Mouse (Mus musculus): ENCODE measurements at regions not wholly inside any gene's neighbourhood (a gene's known extent, or its start where the extent isn't known, plus 50 kb on each side); places are given as distances from the start of the nearest gene placed in this dataset.
A peak's percentile ranks its signal among the peaks of the same experiment; 100 is the strongest.

DNA sequence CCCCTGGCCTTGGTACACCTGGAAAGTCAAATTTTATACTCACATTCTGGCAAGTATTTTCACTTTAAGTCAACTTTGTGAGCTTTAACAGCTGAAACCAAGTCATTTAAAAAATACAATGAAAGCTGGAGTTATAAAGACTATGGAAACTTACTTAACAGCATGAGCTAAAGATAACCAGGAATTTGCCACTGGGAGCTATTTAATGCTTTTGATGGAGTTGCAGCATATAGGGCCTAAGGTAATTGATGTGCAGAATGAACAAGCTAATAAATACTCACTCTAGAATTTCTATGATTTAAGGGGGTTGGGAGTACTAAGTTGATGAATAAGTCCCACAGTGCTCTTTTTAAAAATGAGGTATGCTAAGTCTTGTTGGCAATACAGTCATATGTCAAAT lies 463.5 kb upstream of the Dmac1 start:
- DNase-seq (ENCODE audit: low read depth, low spot score) = no peak

DNA sequence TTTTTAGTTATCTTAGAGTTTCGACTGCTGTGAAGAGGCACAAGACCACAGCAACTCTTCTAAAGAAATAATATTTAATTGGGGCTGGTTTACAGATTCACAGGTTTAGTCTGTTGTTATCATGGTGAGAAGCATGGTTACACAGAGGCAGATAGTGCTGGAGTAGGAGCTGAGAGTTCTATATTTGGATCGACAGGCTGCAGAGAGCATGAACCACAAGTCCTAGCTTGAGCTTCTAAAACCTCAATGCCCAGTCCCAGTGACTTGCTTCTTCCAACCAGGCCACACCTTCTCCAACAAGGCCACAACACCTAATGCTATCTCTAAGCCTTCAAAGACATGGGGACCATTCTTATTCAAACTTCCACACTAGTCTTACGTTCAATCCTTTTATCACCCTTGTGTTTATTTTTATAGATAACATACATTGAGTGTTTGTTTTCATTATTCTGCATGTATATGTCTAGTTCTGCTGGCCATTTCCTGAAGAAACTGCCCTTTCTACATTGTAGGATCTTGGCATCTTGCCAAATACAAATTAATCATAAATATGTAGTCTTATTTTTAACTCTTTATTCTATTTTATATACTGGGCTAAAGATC lies 452.8 kb upstream of the Dmac1 start:
- no peak for DNase-seq (ENCODE audit: low read depth, low spot score)

DNA sequence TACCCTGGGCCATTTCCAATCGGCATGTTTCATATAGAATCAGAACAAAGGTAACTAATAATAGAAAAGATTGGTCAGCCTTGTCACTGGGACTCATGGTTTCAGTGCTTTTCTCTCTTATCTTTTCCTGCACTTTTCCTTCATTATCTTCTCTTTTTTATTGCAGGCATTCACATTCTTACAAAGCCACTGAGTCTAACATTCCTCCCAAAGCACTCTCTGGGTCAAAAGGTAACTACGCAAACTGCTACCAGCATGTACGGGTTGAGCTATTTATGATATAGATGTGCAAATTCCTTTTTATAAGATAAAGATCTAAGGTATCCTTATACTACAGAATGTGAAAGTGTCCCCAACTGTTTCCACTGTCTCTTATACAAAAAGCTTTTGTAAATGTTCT lies 436.5 kb upstream of the Dmac1 start:
- no peak for DNase-seq (ENCODE audit: low read depth, low spot score)

DNA sequence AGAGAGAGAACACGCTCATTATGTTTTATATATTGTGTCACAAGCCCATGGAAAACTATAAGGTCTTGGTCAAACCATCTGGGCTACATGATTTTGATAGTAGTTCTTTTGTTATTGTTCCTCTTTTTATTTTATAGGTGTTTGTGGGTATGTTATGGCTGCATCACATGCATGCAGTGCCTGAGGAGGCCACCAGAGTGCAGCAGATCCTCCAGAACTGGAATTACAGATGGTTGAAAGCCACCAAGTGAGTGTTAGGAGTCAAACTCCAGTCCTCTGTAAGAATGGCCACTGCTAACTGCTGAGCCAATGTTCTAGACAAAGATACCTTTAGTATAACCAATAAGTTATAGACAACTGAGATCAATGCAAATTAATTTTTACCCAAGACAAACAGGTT lies 435.9 kb upstream of the Dmac1 start:
- no peak for DNase-seq (ENCODE audit: low read depth, low spot score)

DNA sequence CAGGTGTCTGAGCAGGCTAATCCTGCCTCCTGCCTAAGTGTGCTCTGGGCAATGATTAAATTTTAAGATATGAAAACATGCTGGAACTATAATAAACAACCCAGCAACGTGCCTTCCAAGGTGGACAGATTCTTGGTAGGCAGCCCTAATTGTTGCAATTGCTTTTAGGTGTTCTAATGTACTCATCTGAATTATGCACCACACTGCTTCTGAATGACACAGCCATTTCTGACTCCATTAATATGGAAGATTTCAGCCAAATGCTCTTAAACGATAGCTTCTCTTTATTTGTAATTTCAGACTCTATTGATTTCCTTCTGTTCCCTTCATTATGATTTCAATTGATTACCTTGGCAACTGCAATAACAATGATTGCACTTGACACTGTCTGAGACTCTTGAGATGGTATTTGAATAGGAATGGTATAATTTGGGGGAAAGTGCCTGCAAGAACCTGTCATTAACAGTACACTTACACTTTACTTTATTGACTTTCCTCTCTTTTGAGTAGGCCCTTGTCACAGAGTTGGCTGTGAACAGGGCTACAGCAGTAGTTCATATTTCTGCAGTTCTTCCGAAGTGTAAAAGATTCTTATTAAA lies 422.8 kb upstream of the Dmac1 start:
- no peak for DNase-seq (ENCODE audit: low read depth, low spot score)

DNA sequence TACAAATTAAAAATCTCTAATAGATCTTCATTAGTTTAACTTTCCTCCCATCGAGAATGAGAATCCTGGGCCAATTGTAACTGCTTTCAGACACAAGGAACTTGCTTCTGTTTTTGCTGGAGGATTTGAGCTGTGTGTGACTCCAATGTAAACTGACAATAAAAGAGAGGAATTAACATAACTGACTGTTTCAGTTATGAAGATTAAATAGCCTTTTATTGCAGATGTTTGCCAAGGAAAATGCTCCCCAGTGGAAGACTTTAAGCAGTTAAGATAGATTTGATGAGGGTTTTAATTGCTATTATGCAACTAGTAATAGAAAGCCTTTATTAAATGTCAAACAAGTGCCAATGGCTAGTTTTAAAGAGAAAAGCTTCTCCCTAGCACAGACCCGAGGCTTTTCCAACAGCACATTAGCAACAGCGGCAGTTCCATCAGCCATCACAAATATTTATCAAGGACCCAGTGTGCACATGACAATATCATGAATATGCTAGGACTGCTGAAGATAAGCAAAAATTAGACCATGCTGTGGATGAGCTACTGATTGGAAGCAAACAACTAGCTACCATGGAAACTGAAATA lies 398.6 kb upstream of the Dmac1 start:
- no peak for DNase-seq (ENCODE audit: low read depth, low spot score)

DNA sequence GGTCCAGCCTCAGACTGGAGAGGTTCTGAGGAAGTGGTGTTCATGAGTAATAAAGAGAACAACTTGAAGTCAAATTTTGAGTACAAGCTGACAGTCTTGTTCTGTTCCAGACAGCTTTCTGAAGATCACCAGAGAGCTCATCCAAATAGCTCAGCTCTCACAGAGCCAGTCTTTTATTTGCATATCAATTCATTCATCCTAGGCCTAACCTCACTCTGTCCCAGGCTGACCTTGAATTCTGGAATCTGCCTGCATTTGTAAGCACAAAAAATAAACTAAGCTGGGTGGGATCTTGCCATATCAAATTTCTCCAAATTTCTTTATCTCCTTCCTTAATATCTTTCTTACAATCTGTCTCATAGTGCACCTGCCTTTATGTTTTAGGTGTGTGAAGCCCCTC lies 362.9 kb upstream of the Dmac1 start:
- DNase-seq (ENCODE audit: low read depth, low spot score) = no peak

GRCm38 (mm10) chr4:75636627-75637026 lies 358.5 kb upstream of the Dmac1 start:
- no peak for DNase-seq (ENCODE audit: low read depth, low spot score)

- DNase-seq (ENCODE audit: low read depth, low spot score) = no peak
Observed at GRCm38 (mm10) chr4:75589901-75590300, 311.8 kb upstream of the Dmac1 start.

GRCm38 (mm10) chr4:75588095-75588875 lies 310.2 kb upstream of the Dmac1 start:
- no peak for DNase-seq (ENCODE audit: low read depth, low spot score)

GRCm38 (mm10) chr4:75579865-75580264 lies 301.8 kb upstream of the Dmac1 start:
- no peak for DNase-seq (ENCODE audit: low read depth, low spot score)

- DNase-seq (ENCODE audit: low read depth, low spot score) = no peak
Observed at GRCm38 (mm10) chr4:75572603-75573002, 294.5 kb upstream of the Dmac1 start.

- no peak for DNase-seq (ENCODE audit: low read depth, low spot score)
Observed at GRCm38 (mm10) chr4:75567630-75568029, 289.5 kb upstream of the Dmac1 start.

DNA sequence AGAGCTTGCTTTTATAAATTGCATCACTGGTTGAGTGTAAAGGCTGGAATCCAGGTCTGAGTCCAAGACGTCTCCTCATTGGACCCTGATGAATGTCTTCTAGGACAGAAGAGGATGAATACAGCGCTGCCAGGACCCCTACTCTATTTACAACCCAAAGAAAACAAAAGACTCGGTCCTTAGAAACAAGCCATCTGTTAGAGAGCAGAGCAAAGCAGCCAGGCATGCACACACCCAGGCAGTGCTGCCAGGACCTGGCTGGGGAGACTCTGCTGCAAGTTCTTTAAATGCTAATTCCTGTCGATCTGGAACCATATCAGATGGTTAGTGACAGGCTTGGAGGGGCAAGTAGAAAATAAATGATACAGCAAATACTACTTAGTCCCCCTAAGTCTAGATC lies 284.4 kb upstream of the Dmac1 start:
- DNase-seq (ENCODE audit: low read depth, low spot score) = no peak

GRCm38 (mm10) chr4:75561792-75562191 lies 283.7 kb upstream of the Dmac1 start:
- DNase-seq (ENCODE audit: low read depth, low spot score) = peak; percentile 6

DNA sequence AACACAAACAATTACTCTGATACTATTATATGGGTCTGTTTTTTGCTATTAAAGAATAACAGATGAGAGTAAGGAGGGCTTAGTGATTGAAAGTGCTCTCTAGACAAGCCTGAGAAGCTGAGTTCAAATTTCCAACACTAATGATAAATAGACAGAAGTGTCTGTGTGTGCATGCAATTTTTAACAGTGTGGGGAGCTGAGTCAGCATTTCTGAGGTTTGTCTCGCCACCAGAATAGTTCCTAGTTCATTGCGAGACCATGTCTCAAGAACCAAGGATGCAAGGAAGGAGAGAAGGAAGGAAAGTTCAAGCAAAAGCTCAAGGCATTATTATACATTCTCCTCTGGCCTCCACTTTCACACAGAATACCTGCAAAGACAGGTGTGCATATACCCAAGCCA lies 259.7 kb upstream of the Dmac1 start:
- DNase-seq (ENCODE audit: low read depth, low spot score) = no peak

GRCm38 (mm10) chr4:75535067-75535466 lies 257.0 kb upstream of the Dmac1 start:
- no peak for DNase-seq (ENCODE audit: low read depth, low spot score)

GRCm38 (mm10) chr4:75529607-75530006 lies 251.5 kb upstream of the Dmac1 start:
- DNase-seq (ENCODE audit: low read depth, low spot score) = no peak

- no peak for DNase-seq (ENCODE audit: low read depth, low spot score)
Observed at GRCm38 (mm10) chr4:75517459-75518158, 239.5 kb upstream of the Dmac1 start.

Data from skeletal muscle tissue, adult 2 months (tissue).